Mouse (Mus musculus): Measurements from ENCODE around the gene Usp6nl. TPM values are rescaled to one million over a fixed set of nuclear protein-coding genes. Genes with fewer than 3 reads are reported as not detected.

The Usp6nl gene
- polyA plus RNA-seq, 2 experiments, result 2.8 to 3.3 TPM

GRCm38 (mm10) chr2:6331324-6332137, 9.1 kb downstream of the Usp6nl start:
- peaks cover 3% of the 10 kb centered on the region for H3K36me3 ChIP-seq (replicated peaks; ENCODE audit: control insufficient read depth, insufficient read depth, low read depth)
- peak overlapping the region; percentile 59 for H3K4me2 ChIP-seq (ENCODE audit: low read depth)
- 28% methylated on average over 7 of the region's 7 CpGs for WGBS (ENCODE audit: insufficient replicate concordance)
- peak; percentile 93 for ATAC-seq (ENCODE audit: insufficient read depth)
- DNase-seq (ENCODE audit: low read depth in 3 of 3, low spot score in 3 of 3), result peak; percentile 53 to 60 (median 59)
- H3K9me3 ChIP-seq (ENCODE audit: control insufficient read depth, low read length), result no peaks in the 10 kb centered on the region
- H3K27ac ChIP-seq, result peak overlapping the region; percentile 83
- no peak overlapping the region for H3K4me3 ChIP-seq (ENCODE audit: insufficient read depth in 1 of 2, low read depth in 2 of 2, low read length in 2 of 2)
- peak overlapping the region; percentile 51 for H3K9ac ChIP-seq (replicated peaks)
- no peaks in the 10 kb centered on the region for H3K27me3 ChIP-seq (ENCODE audit: control insufficient read depth, insufficient read depth, low read length)
- peaks cover 51 to 56% of the 10 kb centered on the region in 2 experiments for H3K4me1 ChIP-seq (replicated peaks; ENCODE audit: control insufficient read depth in 2 of 2, insufficient read depth in 2 of 2, low read length in 1 of 2)
- TF ChIP-seq EP300 (IDR thresholded peaks at IDR 0.05; ENCODE audit: low read depth) (peak; percentile 93), CTCF (IDR thresholded peaks at IDR 0.05; ENCODE audit: low read depth) (no peak)

- TF ChIP-seq EP300 (IDR thresholded peaks at IDR 0.05; ENCODE audit: low read depth), result no peak
- no peak for TF ChIP-seq CTCF (IDR thresholded peaks at IDR 0.05; ENCODE audit: low read depth)
- Histone ChIP-seq H3K9me3 (ENCODE audit: control insufficient read depth, low read length) (no peaks in the 10 kb centered on the region), H3K4me1 (replicated peaks; ENCODE audit: control insufficient read depth in 2 of 2, insufficient read depth in 2 of 2, low read length in 1 of 2) (peaks cover 52 to 62% of the 10 kb centered on the region in 2 experiments), H3K27me3 (ENCODE audit: control insufficient read depth, insufficient read depth, low read length) (no peaks in the 10 kb centered on the region), H3K36me3 (replicated peaks; ENCODE audit: control insufficient read depth, insufficient read depth, low read depth) (peaks cover 3% of the 10 kb centered on the region), H3K4me2 (ENCODE audit: low read depth) (no peak overlapping the region), H3K9ac (replicated peaks) (no peak overlapping the region), H3K4me3 (ENCODE audit: insufficient read depth in 1 of 2, low read depth in 2 of 2, low read length in 2 of 2) (no peak overlapping the region), H3K27ac (no peak overlapping the region)
- 89% methylated on average over 1 of the region's 1 CpGs for WGBS (ENCODE audit: insufficient replicate concordance)
- ATAC-seq (ENCODE audit: insufficient read depth) (no peak), DNase-seq (ENCODE audit: low read depth in 3 of 3, low spot score in 3 of 3) (no peak)
These were observed 11.1 kb downstream of the Usp6nl start for GRCm38 (mm10) chr2:6333570-6333969.

GRCm38 (mm10) chr2:6334011-6334410, 11.5 kb downstream of the Usp6nl start:
- no peak overlapping the region for H3K9ac ChIP-seq (replicated peaks)
- H3K4me2 ChIP-seq (ENCODE audit: low read depth), result no peak overlapping the region
- peaks cover 3% of the 10 kb centered on the region for H3K36me3 ChIP-seq (replicated peaks; ENCODE audit: control insufficient read depth, insufficient read depth, low read depth)
- no peak overlapping the region for H3K4me3 ChIP-seq (ENCODE audit: insufficient read depth in 1 of 2, low read depth in 2 of 2, low read length in 2 of 2)
- 69% methylated on average over 6 of the region's 6 CpGs for WGBS (ENCODE audit: insufficient replicate concordance)
- no peaks in the 10 kb centered on the region for H3K9me3 ChIP-seq (ENCODE audit: control insufficient read depth, low read length)
- no peak for TF ChIP-seq EP300 (IDR thresholded peaks at IDR 0.05; ENCODE audit: low read depth)
- H3K27me3 ChIP-seq (ENCODE audit: control insufficient read depth, insufficient read depth, low read length), result no peaks in the 10 kb centered on the region
- no peak overlapping the region for H3K27ac ChIP-seq
- ATAC-seq (ENCODE audit: insufficient read depth) (no peak), DNase-seq (ENCODE audit: low read depth in 3 of 3, low spot score in 3 of 3) (no peak)
- peaks cover 50 to 60% of the 10 kb centered on the region in 2 experiments for H3K4me1 ChIP-seq (replicated peaks; ENCODE audit: control insufficient read depth in 2 of 2, insufficient read depth in 2 of 2, low read length in 1 of 2)

GRCm38 (mm10) chr2:6335032-6335735, 12.7 kb downstream of the Usp6nl start:
- DNase-seq (ENCODE audit: low read depth in 3 of 3, low spot score in 3 of 3) (no peak), ATAC-seq (ENCODE audit: insufficient read depth) (no peak)
- TF ChIP-seq CTCF (IDR thresholded peaks at IDR 0.05; ENCODE audit: low read depth) (no peak), EP300 (IDR thresholded peaks at IDR 0.05; ENCODE audit: low read depth) (no peak)
- H3K27me3 ChIP-seq (ENCODE audit: control insufficient read depth, insufficient read depth, low read length), result no peaks in the 10 kb centered on the region
- no peaks in the 10 kb centered on the region for H3K9me3 ChIP-seq (ENCODE audit: control insufficient read depth, low read length)
- WGBS (ENCODE audit: insufficient replicate concordance), result 70% methylated on average over 14 of the region's 14 CpGs
- no peak overlapping the region for H3K4me3 ChIP-seq (ENCODE audit: insufficient read depth in 1 of 2, low read depth in 2 of 2, low read length in 2 of 2)
- no peak overlapping the region for H3K27ac ChIP-seq
- H3K4me1 ChIP-seq (replicated peaks; ENCODE audit: control insufficient read depth in 2 of 2, insufficient read depth in 2 of 2, low read length in 1 of 2), result peaks cover 40 to 49% of the 10 kb centered on the region in 2 experiments
- no peak overlapping the region for H3K9ac ChIP-seq (replicated peaks)
- no peak overlapping the region for H3K4me2 ChIP-seq (ENCODE audit: low read depth)
- peaks cover 3% of the 10 kb centered on the region for H3K36me3 ChIP-seq (replicated peaks; ENCODE audit: control insufficient read depth, insufficient read depth, low read depth)

GRCm38 (mm10) chr2:6336013-6336412, 13.5 kb downstream of the Usp6nl start:
- H3K27ac ChIP-seq, result no peak overlapping the region
- H3K9me3 ChIP-seq (ENCODE audit: control insufficient read depth, low read length), result no peaks in the 10 kb centered on the region
- no peak overlapping the region for H3K4me2 ChIP-seq (ENCODE audit: low read depth)
- H3K4me1 ChIP-seq (replicated peaks; ENCODE audit: control insufficient read depth in 2 of 2, insufficient read depth in 2 of 2, low read length in 1 of 2), result peaks cover 37 to 42% of the 10 kb centered on the region in 2 experiments
- 86% methylated on average over 1 of the region's 1 CpGs for whole genome bisulfite sequencing (ENCODE audit: insufficient replicate concordance)
- ATAC-seq (ENCODE audit: insufficient read depth) (no peak), DNase-seq (ENCODE audit: low read depth in 3 of 3, low spot score in 3 of 3) (no peak)
- no peak overlapping the region for H3K9ac ChIP-seq (replicated peaks)
- TF ChIP-seq EP300 (IDR thresholded peaks at IDR 0.05; ENCODE audit: low read depth), result no peak
- no peak for TF ChIP-seq CTCF (IDR thresholded peaks at IDR 0.05; ENCODE audit: low read depth)
- no peak overlapping the region for H3K4me3 ChIP-seq (ENCODE audit: insufficient read depth in 1 of 2, low read depth in 2 of 2, low read length in 2 of 2)
- no peaks in the 10 kb centered on the region for H3K27me3 ChIP-seq (ENCODE audit: control insufficient read depth, insufficient read depth, low read length)
- peaks cover 3% of the 10 kb centered on the region for H3K36me3 ChIP-seq (replicated peaks; ENCODE audit: control insufficient read depth, insufficient read depth, low read depth)
